Mouse (Mus musculus) liver, adult 2 months (tissue): ENCODE results near the gene Lrrc1. TPM values are rescaled to one million over a fixed set of nuclear protein-coding genes. Genes with fewer than 3 reads are reported as not detected.

ENCODE experiments used
- DNase-seq: peaks from one replicate; pipeline ENCODE4 v3.0.0-alpha.2; 2011; ENCODE audit warnings: low read depth, low spot score; ENCODE audit errors: extremely low read depth
- H3K27ac ChIP-seq: fragments of 200-500 bp; replicated peaks from 2 replicates; pipeline ENCODE4 v1.5.1; 2012; ENCODE audit warnings: low read depth, mild to moderate bottlenecking, control low read depth, inconsistent platforms, low read length; ENCODE audit not compliant: insufficient read depth
- H3K27me3 ChIP-seq: fragments of 200-500 bp; 2 replicates; pipeline ENCODE4 v1.6.1; 2012; ENCODE audit warnings: mild to moderate bottlenecking, moderate library complexity, low read length, inconsistent platforms; ENCODE audit not compliant: control insufficient read depth, insufficient read depth
- H3K36me3 ChIP-seq: fragments of 200-500 bp; 2 replicates; pipeline ENCODE4 v1.6.1; 2012; ENCODE audit warnings: low read length, inconsistent platforms; ENCODE audit not compliant: control insufficient read depth, insufficient read depth
- H3K4me1 ChIP-seq: fragments of 200-500 bp; 2 replicates; pipeline ENCODE4 v1.6.1; 2011; ENCODE audit warnings: low read length; ENCODE audit not compliant: control insufficient read depth, insufficient read depth
- H3K4me3 ChIP-seq: fragments of 200-500 bp; 2 replicates; pipeline ENCODE4 v1.5.1; 2011; ENCODE audit warnings: low read depth, mild to moderate bottlenecking, control low read depth, low read length, moderate library complexity; ENCODE audit not compliant: insufficient read depth
- H3K79me2 ChIP-seq: fragments of 200-500 bp; 2 replicates; pipeline ENCODE4 v1.6.1; 2012; ENCODE audit warnings: inconsistent platforms, mild to moderate bottlenecking, low read length, moderate library complexity; ENCODE audit not compliant: control insufficient read depth, insufficient read depth
- H3K9ac ChIP-seq: fragments of 200-500 bp; 2 replicates; pipeline ENCODE4 v1.6.1; 2012; ENCODE audit warnings: low read depth, mild to moderate bottlenecking, control low read depth, inconsistent platforms, low read length
- CTCF ChIP-seq: fragments of 200-500 bp; IDR thresholded peaks from 2 replicates; pipeline ENCODE4 v1.5.1; 2011; ENCODE audit warnings: low read depth, low read length, control low read depth
- POLR2A ChIP-seq: fragments of 200-500 bp; IDR thresholded peaks from 2 replicates; pipeline ENCODE4 v1.6.1; 2011; ENCODE audit warnings: low read length, control low read depth; ENCODE audit not compliant: insufficient read depth; ENCODE audit errors: extremely low read depth
- WGBS: fragments of 180-500 bp; shearing (Covaris S2); methylation state at CpG from one replicate; pipeline ENCODE4 v1.1.7; 2018; 5-methylcytosine and 5-hydroxymethylcytosine counted together
- polyA plus RNA-seq: library from polyadenylated mRNA; depleted of rRNA; stranded (reverse); fragments of >200 nt; gene quantifications from 2 replicates; pipeline ENCODE4 v1.2.3, GENCODE M21; 2012
- total RNA-seq: library from RNA; depleted of rRNA; stranded (reverse); fragments of >200 nt; gene quantifications from 2 replicates; pipeline ENCODE4 v1.2.3, GENCODE M21; 2014

Lrrc1 gene
- total and polyA plus RNA-seq, 2 experiments = 0.40 to 1.4 TPM

- peaks cover 2% of the 10 kb centered on the region; the same call in 1 of the 2 replicates for H3K4me1 ChIP-seq
- peaks cover 2% of the 10 kb centered on the region; the same call in 1 of the 2 replicates for H3K27me3 ChIP-seq
- WGBS = 81% methylated on average over 11 of the region's 11 CpGs
- no peak for TF ChIP-seq CTCF
- no peak for TF ChIP-seq POLR2A
- no peaks in the 10 kb centered on the region for H3K36me3 ChIP-seq
- H3K79me2 ChIP-seq = no peaks in the 10 kb centered on the region
- H3K27ac ChIP-seq = no peak overlapping the region
- no peak overlapping the region for H3K4me3 ChIP-seq
- no peak overlapping the region for H3K9ac ChIP-seq
- no peak for DNase-seq
These were observed 115.2 kb downstream of the Lrrc1 start for GRCm38 (mm10) chr9:77429230-77430015.

- peaks cover 2% of the 10 kb centered on the region; the same call in 1 of the 2 replicates for H3K27me3 ChIP-seq
- no peak for DNase-seq
- no peak overlapping the region for H3K9ac ChIP-seq
- peaks cover 2% of the 10 kb centered on the region; the same call in 1 of the 2 replicates for H3K4me1 ChIP-seq
- H3K36me3 ChIP-seq = no peaks in the 10 kb centered on the region
- 95% methylated on average over 8 of the region's 8 CpGs for WGBS
- no peak for TF ChIP-seq CTCF
- no peak for TF ChIP-seq POLR2A
- H3K27ac ChIP-seq = no peak overlapping the region
- no peak overlapping the region for H3K4me3 ChIP-seq
- no peaks in the 10 kb centered on the region for H3K79me2 ChIP-seq
These were observed 115.9 kb downstream of the Lrrc1 start for GRCm38 (mm10) chr9:77428748-77429140.

GRCm38 (mm10) chr9:77428115-77428747, 116.4 kb downstream of the Lrrc1 start:
- DNase-seq = no peak
- Histone ChIP-seq H3K79me2 (no peaks in the 10 kb centered on the region), H3K27me3 (peaks cover 2% of the 10 kb centered on the region; the same call in 1 of the 2 replicates), H3K9ac (no peak overlapping the region), H3K4me3 (no peak overlapping the region), H3K36me3 (no peaks in the 10 kb centered on the region), H3K4me1 (peaks cover 2% of the 10 kb centered on the region; the same call in 1 of the 2 replicates), H3K27ac (no peak overlapping the region)
- TF ChIP-seq CTCF = no peak
- no peak for TF ChIP-seq POLR2A
- WGBS = 63% methylated on average over 14 of the region's 14 CpGs

- H3K9ac ChIP-seq = no peak overlapping the region
- no peak overlapping the region for H3K27ac ChIP-seq
- DNase-seq = no peak
- peaks cover 2% of the 10 kb centered on the region; the same call in 1 of the 2 replicates for H3K27me3 ChIP-seq
- peaks cover 2% of the 10 kb centered on the region; the same call in 1 of the 2 replicates for H3K4me1 ChIP-seq
- TF ChIP-seq POLR2A (no peak), CTCF (no peak)
- WGBS = 62% methylated on average over 23 of the region's 23 CpGs
- H3K4me3 ChIP-seq = no peak overlapping the region
- no peaks in the 10 kb centered on the region for H3K36me3 ChIP-seq
- H3K79me2 ChIP-seq = no peaks in the 10 kb centered on the region
These were observed 117.2 kb downstream of the Lrrc1 start for GRCm38 (mm10) chr9:77427292-77428114.

GRCm38 (mm10) chr9:77426110-77426509, 118.6 kb downstream of the Lrrc1 start:
- H3K9ac ChIP-seq = no peak overlapping the region
- peaks cover 2% of the 10 kb centered on the region; the same call in 1 of the 2 replicates for H3K4me1 ChIP-seq
- no peaks in the 10 kb centered on the region for H3K79me2 ChIP-seq
- no peak for DNase-seq
- no peaks in the 10 kb centered on the region for H3K36me3 ChIP-seq
- no peak overlapping the region for H3K27ac ChIP-seq
- 59% methylated on average over 14 of the region's 14 CpGs for WGBS
- TF ChIP-seq POLR2A = no peak
- TF ChIP-seq CTCF = no peak
- H3K4me3 ChIP-seq = no peak overlapping the region
- peaks cover 2% of the 10 kb centered on the region; the same call in 1 of the 2 replicates for H3K27me3 ChIP-seq
